Mouse (Mus musculus) liver, embryonic 14.5 days (tissue): ENCODE data around the gene Mmp21.

Experiments used
- CTCF ChIP-seq: IDR thresholded peaks from 2 replicates; pipeline ENCODE4 v1.5.1; 2016; ENCODE audit warnings: antibody characterized with exemption, low read depth, control low read depth
- EP300 ChIP-seq: IDR thresholded peaks from 2 replicates; pipeline ENCODE4 v1.6.1; 2016; ENCODE audit warnings: antibody characterized with exemption, low read depth

DNA sequence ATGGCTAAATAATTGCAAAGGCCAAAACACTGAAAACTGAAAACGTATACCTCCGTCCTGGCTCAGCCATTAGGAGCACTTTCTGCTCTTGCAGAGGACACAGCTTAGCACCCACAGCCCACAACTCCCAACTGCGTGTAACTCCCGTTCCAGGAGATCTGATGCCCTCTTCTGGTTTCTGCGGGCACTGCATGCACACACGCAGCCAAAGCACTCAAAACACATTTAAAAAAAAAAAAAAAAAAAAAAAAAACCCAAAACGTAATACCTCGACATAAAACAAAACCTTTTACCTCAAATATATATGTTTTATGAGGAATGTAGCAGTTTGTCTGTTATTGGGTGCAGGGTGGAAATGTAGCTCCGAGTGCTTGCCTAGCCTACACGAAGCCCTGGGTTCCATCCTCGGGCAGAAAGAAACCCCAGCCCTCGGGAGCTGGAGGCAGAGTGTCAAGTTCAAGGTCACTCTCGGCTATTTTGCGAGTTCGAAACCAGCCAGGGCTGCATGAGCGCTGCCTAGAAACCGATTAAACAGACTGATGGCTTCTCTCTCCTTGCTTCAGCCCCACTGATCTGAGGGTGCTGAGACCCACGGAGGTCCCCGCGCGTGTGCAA lies 43.0 kb downstream of the Mmp21 start:
- peak; percentile 88 for TF ChIP-seq CTCF
- no peak for TF ChIP-seq EP300
